Mouse (Mus musculus): ENCODE measurements around the gene Wnt10b.

The Wnt10b gene

DNA sequence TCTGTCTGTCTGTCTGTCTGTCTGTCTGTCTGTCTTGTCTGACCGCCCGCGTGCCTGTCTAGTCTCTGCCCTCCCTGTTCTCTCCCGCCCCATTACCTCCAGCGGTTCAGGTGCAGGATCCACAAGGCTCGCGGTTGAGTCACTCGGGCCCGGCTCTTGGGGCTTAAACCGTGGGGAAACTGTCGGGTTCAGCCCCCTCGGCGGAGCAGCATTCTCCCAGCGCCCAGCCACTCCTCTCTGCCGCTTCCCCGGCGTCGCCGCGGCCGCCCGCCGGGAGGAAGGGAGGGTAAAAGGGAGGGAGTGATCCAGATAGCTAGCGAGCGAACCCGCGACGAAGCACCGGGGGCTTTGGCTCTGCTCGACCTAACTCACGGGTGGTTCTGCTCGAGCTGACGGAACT lies at the start of gene Wnt10b:
Gene Wnt10b, minus strand, starts transcription at position 389 of the 400 bp plus-strand sequence.
- peak; percentile 53 for DNase-seq

DNA sequence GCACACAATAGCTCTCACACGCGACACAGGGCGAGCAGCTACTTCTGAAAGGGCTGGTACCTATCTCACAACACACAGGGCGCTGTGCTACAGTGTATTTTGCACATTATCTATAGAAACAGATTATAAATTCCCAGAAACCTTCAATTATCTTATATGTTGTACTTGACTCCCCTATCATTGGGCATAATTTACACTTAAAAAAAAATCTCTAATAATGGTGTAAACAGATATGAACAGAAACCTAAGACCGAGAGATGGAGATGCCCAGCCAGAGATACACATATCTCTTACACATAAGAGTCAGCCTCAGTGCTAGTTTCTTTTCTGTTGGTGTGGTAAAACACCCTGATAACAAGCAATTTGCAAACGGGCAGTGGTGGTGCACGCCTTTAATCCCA lies 49.7 kb upstream of the Wnt10b start:
- DNase-seq, result no peak

DNA sequence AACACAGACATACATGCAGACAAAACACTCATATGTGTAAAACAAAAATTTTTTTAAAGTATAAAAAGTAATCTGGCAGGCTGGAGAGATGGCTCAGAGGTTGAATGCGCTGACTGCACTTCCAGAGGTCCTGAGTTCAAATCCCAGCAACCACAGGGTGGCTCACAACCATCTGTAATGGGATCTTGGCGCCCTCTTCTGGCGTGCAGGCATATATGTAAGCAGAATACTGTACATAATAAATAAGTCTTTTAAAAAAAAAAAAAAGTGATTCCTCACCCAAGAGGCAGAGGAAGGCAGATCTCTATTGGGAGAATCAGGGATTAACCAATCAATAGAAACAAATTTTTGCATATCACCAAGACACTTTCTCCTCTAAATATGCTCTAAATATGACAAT lies 45.5 kb upstream of the Wnt10b start:
- DNase-seq, result peak; percentile 73

DNA sequence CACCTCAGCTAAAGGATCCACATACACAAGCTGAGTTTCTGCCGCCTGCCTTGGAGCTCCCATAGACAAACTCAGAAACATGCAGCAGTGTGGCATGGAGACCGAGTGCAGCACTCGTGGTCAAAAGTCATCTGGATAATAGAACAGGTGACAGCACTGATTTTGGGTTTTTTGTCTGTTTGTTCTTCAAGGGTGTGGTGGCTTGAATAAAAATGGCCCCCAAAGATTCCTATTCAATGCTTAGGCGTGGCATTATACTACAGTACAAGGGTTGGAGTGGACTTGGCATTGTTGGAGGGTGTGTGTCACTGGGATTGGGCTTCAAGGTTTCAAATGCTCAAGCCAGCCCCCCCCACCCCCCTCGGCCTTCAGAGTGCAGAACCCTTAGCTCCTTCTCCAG lies 44.2 kb upstream of the Wnt10b start:
- no peak for DNase-seq

DNA sequence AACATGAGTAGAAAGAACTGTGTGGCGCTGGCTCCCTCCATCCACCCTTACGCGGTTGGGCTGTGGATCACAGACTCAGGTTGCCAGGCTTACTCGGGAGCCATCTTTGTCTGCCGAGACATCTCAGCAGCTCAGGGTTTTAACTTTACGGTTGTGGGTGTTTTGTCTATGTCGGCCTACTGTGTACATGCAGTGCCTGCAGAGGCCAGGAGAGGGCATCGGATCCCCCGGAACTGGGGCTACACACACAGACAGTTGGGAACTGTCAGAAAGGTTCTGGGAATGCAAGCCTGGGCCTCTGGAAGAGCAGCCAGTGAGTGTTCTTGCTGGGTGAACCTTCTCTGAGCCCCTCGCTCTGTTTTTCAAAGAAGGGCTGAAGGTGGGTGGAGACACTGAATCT lies 43.5 kb upstream of the Wnt10b start:
- DNase-seq, result peak; percentile 77

DNA sequence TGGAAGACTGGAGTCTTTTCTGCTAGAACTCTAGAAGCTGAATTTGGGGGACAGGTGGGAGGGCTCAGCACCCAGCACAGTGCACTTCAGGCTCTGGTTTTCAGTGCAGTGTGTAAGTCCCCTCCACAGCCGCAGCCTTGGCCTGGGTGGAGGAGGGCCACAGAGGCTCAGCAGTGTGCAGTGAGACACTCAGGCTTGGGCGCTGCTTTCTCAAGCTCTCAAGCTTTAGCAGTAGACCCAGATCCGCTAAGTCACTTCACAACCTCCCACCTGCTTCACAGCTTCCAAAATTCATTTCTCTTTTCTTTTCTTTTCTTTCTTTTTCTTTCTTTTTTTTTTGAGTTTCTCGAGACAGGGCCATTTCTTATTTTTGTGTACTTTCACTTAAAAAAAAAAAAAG lies 43.0 kb upstream of the Wnt10b start:
- no peak for DNase-seq

DNA sequence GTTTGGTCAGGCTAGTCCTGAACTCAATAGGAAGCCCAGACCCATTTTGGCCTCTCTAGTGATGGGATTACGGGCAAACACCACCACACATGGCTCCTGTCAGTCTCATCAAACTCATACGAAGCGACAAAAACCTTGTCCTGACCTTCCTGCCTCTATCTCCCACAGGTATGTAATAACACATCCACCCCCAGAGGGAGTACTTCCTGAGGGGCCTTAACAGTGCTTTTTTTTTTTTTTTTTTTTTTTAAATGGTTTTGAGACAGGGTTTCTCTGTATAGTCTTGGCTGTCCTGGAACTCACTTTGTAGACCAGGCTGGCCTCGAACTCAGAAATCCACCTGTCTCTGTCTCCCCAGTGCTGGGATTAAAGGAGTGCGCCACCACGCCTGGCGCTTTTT lies 40.2 kb upstream of the Wnt10b start:
- no peak for DNase-seq

DNA sequence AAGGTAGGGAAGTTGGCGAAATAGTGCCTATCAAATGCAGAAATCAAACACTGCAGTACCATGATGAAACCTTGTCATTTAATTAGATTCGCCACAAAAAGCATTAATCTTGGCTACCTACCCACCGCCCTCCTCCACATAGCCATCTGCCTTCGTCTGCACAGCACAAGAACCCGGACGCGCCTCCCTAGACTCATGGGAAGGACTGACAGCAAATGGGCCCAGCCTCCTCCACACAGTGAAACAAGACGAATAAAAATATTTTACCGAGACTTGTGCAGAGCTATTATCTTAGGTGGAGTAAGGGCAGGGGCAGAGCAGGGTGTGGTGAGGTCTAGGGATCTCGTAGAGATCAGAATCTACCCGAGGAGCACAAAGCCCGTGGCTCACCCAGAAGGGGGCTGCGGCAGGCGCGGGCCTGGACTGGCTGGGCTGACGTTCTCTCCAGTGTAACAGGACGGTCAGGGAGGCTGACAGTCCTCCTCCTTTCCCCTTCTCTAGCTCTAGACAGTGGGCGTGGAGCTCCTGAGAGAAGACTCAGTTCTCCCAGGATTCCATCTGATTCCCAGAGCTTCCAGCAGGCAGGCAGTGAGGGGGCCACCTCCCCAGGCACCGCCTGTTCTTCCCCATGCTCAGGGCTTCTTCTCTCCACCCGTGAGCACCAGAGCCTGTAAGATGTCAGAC lies 34.9 kb upstream of the Wnt10b start:
- DNase-seq, result no peak

DNA sequence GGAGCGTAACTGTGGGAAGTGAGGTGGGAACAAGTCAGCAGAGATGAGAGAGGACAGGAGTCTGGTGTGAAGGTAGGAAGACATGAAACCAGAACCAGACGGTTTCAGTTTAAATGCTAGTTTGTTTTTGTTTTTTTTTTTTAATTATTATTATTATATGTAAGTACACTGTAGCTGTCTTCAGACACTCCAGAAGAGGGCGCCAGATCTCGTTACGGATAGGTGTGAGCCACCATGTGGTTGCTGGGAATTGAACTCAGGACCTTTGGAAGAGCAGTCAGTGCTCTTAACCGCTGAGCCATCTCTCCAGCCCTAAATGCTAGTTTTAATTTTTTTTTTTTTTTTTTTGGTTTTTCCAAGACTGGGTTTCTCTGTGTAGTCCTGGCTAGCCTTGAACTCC lies 32.3 kb upstream of the Wnt10b start:
- DNase-seq, result peak; percentile 48

DNA sequence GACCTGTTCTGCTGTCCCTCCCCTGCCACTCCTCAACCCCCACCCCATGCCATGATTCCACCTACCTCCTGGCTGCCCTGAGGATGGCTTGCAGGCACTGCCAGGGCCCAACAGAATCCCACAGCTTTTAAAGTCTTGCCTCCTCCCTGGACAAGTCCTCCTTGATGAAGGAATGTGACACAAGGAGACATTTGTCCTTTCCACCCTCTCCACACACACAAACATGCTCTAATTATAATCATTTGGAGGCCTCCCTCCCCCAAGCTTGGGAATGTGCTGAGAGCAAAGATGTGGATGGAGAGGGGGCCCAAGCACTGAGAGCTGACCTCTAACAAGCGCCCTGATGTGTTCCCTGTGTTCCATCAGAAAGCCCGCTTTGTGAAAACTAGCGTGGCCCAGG lies 31.4 kb upstream of the Wnt10b start, which contains the start of gene Ddn:
Gene Ddn, minus strand, starts transcription at position 101 of the 400 bp plus-strand sequence.
- no peak for DNase-seq

DNA sequence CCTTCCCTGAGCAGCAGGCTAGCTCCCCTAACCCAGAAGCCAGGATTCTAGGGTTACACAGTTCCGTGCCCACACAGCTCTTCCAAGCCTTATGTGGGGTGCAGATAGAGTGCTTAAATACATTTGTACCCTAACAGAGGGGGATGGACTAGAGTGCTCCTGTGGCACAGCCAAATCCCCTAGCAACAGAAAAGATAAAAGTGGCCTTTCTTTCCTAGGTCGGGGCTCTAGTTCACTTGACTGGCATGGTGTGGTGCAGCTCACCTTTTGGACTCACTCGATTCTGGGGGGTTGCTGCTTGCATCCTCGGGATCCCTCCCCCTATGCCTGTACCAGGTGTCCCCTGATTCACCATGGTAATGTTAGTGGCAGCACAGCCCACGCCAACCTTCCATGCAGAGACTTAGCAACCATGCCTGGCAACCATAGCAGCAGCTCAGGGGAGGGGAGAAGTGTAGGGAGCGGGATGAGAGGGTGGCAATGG lies 30.7 kb upstream of the Wnt10b start:
- no peak for DNase-seq

DNA sequence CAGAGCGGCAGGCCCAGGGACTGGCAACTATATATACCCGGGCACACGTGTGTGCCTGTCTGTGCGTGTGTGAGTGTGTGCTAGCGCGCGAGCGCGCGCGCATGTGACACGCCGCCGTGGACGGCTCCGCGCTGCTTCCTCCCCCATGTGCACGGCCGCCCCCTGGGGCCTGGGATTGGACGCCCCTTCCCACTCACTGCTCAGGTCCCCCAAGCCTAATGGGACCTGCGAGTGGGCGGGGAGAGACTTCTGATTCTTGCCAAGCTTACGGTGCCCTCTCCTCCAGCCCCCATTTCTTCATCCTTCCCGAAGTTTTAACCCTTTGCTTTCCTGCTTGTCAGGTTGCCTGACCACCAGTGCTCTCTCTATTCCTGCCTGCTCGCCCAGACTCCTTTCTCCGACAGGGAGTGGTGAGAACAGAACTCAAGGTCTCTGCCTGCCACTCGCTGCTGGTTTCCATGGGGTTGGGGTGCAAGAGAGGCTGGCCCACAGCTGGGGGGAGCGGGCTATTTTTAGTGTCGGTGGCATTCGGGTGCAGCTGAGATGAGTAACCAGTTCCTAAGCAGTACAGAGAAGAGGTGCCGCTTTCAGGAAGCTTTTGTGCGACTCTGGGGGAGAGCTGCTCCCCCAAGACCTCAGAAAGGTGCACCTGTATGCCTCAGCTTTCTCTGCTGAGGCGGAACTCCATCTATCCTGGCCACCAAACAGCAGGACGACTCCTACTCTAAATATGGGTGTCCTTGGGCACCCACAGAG lies 30.1 kb upstream of the Wnt10b start:
- DNase-seq, result peak; percentile 81

DNA sequence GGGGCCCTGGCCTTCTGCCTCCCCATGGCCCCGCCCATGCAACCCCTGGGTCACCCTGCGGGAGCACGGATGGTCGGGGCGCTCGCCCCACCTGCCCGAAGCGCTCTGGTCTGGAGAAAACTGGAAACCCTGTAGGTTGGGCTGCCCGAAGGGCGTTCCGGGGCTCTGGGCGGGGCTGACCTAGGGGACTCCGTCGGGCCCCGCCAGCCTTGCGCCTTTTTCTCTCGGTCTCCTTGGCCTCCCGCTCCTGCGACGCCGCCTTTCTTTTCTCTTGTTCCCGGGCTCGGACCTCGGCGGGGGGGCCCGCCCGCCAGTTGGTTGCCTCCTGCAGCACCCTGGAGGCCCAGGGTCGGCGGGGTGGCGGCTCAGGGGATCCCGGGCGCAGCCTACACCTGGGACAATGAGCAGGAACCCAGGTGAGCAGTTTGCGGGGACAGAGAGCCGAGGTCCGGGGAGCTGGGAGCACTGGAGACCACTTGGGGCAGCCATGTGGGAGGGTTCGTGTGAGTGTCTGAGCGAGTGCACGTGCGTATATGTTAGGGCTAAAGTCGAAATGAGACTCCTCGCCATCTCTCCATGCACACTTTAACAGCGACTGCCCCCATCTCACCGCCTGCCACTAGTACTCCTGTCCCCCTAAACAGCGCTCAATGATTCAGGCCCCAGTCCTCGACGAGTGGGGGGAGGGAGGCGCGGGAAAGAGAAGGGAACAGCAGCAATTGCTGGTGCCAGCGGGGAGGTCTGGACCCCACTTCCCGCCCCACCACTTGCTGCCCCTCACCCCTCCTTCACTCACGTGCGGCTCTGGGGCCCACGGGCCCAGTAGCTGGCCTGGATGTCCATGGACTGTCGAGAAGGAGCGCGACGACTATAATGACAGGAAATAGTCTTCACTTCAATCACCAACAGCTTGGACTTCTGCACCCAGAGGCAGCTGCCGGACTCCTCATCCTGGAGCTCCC lies 29.1 kb upstream of the Wnt10b start:
- peak; percentile 56 for DNase-seq

DNA sequence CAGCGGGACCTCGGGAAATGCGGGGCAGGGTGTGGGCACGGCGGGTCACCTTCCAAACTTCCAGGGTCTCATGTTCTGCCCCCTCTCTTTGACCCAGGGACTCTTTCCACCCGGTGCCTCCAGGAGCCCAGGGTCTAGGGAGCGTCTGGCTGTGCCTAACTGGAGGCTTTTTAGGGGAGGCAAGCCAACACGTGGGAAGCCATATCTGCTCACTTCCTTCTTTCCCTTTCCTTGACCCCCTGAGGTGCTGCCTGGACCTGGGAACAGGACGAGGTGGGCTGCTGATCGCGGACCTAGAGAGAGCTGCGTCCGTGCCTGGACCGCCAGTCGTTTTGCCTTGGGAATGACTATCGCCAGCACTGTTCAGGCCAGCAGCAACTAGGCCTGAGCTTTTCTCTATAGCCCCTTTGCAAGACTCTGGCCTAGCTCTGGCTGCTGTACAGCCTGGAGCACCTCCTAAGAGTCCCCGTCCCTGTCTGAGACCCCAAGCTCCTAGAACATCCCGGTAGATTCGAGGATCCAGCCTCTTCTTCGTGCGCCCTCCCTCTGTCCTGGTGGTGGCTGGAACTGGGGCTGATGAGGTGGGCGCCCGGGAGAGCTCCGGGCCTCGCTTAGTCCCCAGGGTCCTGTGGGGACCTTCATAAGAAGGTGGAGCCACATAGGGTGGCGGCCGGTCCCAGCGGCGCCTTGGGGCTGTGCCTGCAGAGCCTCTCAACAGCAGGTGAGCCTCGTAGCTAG lies 28.3 kb upstream of the Wnt10b start:
- no peak for DNase-seq

DNA sequence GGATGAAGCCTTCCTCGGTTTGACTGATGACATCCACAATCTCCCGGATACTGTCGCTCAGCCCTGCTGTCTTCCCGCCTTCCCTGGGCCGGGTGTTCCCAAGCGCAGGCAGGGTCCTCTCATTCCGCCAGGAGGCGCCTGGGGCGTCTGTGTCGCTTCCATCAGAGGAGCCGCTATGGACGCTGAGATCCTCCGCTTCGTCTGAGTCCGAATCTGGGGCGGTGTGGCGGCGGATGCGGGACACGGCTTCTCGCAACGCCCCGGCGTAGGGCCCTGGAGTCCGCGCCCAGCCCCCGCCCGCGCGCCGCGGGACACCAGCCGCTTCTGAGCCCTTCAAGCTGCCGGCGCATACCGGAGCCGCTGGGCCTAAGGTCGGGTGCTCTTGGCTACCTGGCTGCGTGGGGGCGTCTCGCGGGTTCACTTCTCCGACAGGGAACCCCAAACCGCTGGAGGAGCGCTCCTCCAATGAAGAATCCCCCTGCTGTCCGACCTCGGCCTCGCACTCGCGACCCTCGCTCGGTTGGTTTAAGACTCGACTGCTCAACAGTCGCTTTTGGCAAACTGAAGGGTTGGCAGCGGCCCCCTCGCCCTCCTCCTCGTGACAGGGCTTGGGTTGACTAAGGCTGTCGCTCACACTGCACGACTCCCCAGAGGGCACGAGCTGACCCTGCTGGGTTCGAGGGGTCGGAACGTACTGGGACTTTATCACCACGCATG lies 27.5 kb upstream of the Wnt10b start:
- peak; percentile 74 for DNase-seq

DNA sequence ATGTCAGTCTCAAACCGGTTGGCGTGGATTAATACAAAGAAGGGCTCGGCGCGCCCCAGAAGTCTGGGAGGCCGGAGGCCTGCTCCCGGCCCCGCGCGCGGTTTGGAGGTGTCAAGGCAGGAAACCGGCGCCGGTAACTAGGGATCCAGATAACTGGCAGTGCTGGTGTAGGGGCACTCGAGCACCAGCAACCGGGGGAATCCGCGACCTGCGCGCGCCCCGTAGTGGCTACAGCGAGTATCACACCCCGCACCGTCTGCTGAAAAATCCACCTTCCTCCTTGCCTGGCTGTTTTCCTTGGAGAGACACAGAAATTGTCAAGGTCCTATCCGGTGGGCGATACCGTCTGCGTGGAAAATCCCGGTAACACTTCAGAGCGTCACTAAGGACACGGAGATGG lies 26.1 kb upstream of the Wnt10b start:
- DNase-seq, result peak; percentile 90

DNA sequence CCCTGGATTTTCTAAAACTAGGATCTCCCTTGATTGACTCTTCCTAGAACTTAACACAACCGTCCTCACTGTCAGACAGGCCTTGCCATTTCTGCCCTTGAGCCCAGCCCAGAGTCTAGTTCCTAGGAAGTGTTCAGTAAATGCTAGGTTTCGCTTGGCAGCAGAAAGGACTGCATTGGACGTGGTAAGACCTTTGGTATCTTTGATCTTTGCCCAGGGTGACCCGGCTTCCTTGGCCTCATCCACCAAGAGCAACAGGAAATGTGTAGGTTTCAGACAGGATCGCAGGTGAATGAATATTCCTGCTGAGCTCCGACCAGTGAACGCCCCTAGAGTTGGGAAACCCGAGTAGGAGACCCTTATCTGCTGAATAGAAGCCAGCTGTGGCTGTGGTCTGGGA lies 25.0 kb upstream of the Wnt10b start:
- DNase-seq, result no peak

DNA sequence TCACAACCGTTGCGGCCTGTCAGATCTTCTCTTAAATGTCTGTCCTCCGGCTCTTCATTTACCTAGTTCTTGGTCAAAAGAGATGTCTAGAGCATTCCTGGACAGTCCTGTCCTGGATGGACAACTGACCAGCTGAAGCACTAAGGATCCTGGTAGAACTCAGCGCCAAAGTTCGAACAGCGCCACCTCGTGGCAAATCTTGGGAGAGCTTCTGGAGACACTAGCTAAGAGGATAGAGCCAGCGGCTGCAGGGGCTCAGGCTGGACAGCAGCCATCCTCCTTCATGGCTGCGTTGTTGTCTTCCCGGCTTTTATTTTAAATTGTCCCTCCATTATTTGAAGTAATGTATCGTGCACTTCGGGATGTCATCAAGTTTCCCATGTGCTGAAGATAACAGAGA lies 21.4 kb upstream of the Wnt10b start:
- peak; percentile 88 for DNase-seq

DNA sequence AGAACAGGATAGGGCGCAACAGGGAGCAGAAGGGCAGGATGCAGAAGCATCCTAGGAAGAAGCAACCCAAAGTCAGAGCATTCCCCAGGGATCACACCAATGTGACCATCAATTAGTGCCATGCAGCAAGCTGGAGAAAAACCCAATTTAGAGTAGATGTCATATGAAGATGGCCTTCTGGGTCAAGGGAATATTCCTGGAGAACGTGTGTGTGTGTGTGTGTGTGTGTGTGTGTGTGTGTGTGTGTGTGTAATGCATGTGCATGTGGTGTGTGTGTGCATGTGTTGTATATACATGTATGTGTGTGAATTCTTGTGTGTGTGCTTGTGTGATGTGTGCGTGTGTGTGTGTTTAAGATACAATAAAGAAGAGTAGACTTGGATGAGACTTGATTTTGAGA lies 21.0 kb upstream of the Wnt10b start:
- DNase-seq, result no peak

DNA sequence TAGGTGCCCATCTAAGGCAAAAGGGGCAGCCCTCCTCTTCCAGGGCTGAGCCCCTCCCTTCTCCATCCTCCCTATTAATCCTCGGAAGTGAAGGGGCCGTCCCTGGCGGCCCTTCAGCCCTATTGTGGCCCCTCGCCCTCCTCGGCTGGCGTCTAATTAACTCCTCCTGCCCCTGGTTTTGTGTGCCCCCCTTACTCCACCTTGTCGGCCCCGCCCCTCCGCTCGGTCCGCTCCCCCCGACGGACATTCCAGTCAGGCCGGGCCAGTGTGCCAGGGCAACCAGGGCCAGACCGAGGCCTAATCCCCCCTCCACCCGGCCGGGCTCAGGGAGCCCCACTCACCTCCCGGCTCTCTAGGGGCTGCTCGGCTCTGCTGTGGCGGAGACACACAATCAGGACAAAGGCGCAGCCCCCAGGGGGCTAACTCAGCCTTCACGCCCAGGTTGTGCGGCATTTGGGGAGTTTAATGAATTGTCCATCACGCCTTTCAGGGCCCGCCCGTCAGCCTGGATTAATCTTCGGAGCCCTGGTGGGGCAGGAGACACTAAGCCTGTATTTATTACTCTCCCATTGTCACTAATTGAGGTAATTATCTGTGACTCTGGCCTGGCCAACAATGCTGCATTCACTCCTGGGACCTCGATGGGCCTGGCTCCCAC lies 20.0 kb upstream of the Wnt10b start:
- no peak for DNase-seq

Data from thymus, postnatal 4 days (tissue).